Mouse (Mus musculus) thymus, postnatal 10 days (tissue): ENCODE data around the gene Arhgap31.

Experiments
- DNase-seq, 2 experiments: peaks; one replicate each; pipeline ENCODE4 v3.0.0; 2021; ENCODE audit warnings: low spot score in 2 of 2

The Arhgap31 gene

GRCm38 (mm10) chr16:38602989-38603804 lies 109.9 kb downstream of the Arhgap31 start:
- DNase-seq = peak in 1 of 2 experiments; percentile 8

- no peak for DNase-seq
These were observed 113.9 kb downstream of the Arhgap31 start for GRCm38 (mm10) chr16:38598986-38599680.

- DNase-seq = no peak
These were observed 116.4 kb downstream of the Arhgap31 start for GRCm38 (mm10) chr16:38596651-38597050.

GRCm38 (mm10) chr16:38596099-38596498 lies 117.0 kb downstream of the Arhgap31 start:
- no peak for DNase-seq

- DNase-seq = no peak
These were observed 118.6 kb downstream of the Arhgap31 start for GRCm38 (mm10) chr16:38594435-38594834.

GRCm38 (mm10) chr16:38592946-38593345 lies 120.1 kb downstream of the Arhgap31 start:
- DNase-seq = no peak

- DNase-seq = no peak
These were observed 120.9 kb downstream of the Arhgap31 start for GRCm38 (mm10) chr16:38592026-38592678.

GRCm38 (mm10) chr16:38591506-38591905 lies 121.6 kb downstream of the Arhgap31 start:
- DNase-seq = no peak

GRCm38 (mm10) chr16:38587572-38587971 lies 125.5 kb downstream of the Arhgap31 start:
- no peak for DNase-seq

- DNase-seq = no peak
These were observed 125.9 kb downstream of the Arhgap31 start for GRCm38 (mm10) chr16:38587163-38587562.

GRCm38 (mm10) chr16:38585186-38585585 lies 127.9 kb downstream of the Arhgap31 start:
- no peak for DNase-seq

- peak; percentile 50 to 66 for DNase-seq
These were observed 128.3 kb downstream of the Arhgap31 start for GRCm38 (mm10) chr16:38584761-38585160.

GRCm38 (mm10) chr16:38571481-38571880 lies 141.6 kb downstream of the Arhgap31 start:
- DNase-seq = no peak

GRCm38 (mm10) chr16:38568192-38568591 lies 144.9 kb downstream of the Arhgap31 start:
- no peak for DNase-seq

GRCm38 (mm10) chr16:38563516-38563915 lies 149.6 kb downstream of the Arhgap31 start:
- no peak for DNase-seq

- no peak for DNase-seq
These were observed 150.1 kb downstream of the Arhgap31 start for GRCm38 (mm10) chr16:38562968-38563327.

- peak; percentile 90 to 92 for DNase-seq
These were observed 150.7 kb downstream of the Arhgap31 start for GRCm38 (mm10) chr16:38562131-38562967.

- no peak for DNase-seq
These were observed 154.8 kb downstream of the Arhgap31 start, which contains the start of gene Tmem39a for GRCm38 (mm10) chr16:38558221-38558748. Gene Tmem39a (plus strand): TSS chr16:38558698.

- DNase-seq = no peak
These were observed 157.1 kb downstream of the Arhgap31 start for GRCm38 (mm10) chr16:38555988-38556387.

GRCm38 (mm10) chr16:38549479-38550396 lies 163.3 kb downstream of the Arhgap31 start, which contains the start of gene Poglut1:
Gene Poglut1 (minus strand): TSS chr16:38550258.
- peak; percentile 58 to 65 for DNase-seq
